Mouse (Mus musculus): Measurements from ENCODE around the gene Rcsd1. TPM values are rescaled to one million over a fixed set of nuclear protein-coding genes. Genes with fewer than 3 reads are reported as not detected.

Rcsd1 gene
- polyA plus RNA-seq, 1 experiment from 2014 or later: 34.4 TPM

Other genes with a start within 250 kb of the Rcsd1 start
- gene Dcaf6, start 249.3 kb downstream of the Rcsd1 start, polyA plus RNA-seq (2018): 16.1 to 28.0 TPM (median 24.8 TPM) in 3 replicates
- 25.8 to 66.2 TPM (median 51.3 TPM) in 3 replicates for gene Mpc2, start 249.1 kb downstream of the Rcsd1 start, polyA plus RNA-seq (2018)
- gene Adcy10, start 224.6 kb downstream of the Rcsd1 start, polyA plus RNA-seq (2018): not detected in 3 replicates
- gene Mpzl1, start 75.2 kb downstream of the Rcsd1 start, polyA plus RNA-seq (2018): 7.1 to 11.1 TPM (median 9.0 TPM) in 3 replicates
- gene Creg1, start 54.0 kb upstream of the Rcsd1 start, polyA plus RNA-seq (2018): 629 to 1,120 TPM (median 845 TPM) in 3 replicates
- 0.13 TPM in 1 of 3 replicates, not detected in the others for gene Cd247, start 78.9 kb upstream of the Rcsd1 start, polyA plus RNA-seq (2018)

Data from macrophage (primary cell).